21 mouse cellular contexts compared by ENCODE assay signal in genomic region chr5:72139619-72140018, GRCm38 (mm10).
"Had no signal": no experiment of that assay in that cellular context is flagged by ENCODE, and none has a peak within 500 bp of the region (broad histone marks: within the 10 kb centered on the region; RNA-seq: fewer than 3 reads in every experiment).

No protein-coding gene starts in this region.

- H3K4me3 ChIP-seq: kidney, embryonic 15.5 days; limb, embryonic 12.5 days; limb, embryonic 15.5 days; myocyte; neural tube, embryonic 13.5 days; stomach, embryonic 15.5 days had no signal

- H3K27me3 ChIP-seq: kidney, embryonic 15.5 days; limb, embryonic 12.5 days; limb, embryonic 15.5 days; neural tube, embryonic 13.5 days; stomach, embryonic 15.5 days had no signal

- H3K9me3 ChIP-seq: kidney, embryonic 15.5 days; limb, embryonic 12.5 days; limb, embryonic 15.5 days; neural tube, embryonic 13.5 days; stomach, embryonic 15.5 days had no signal

- H3K9ac ChIP-seq: kidney, embryonic 15.5 days; limb, embryonic 12.5 days; limb, embryonic 15.5 days; liver, embryonic 14.5 days; liver, postnatal 0 days; lung, embryonic 14.5 days; neural tube, embryonic 13.5 days; stomach, embryonic 15.5 days had no signal

- H3K4me2 ChIP-seq: kidney, embryonic 15.5 days; limb, embryonic 12.5 days; limb, embryonic 15.5 days; liver, embryonic 11.5 days; lung, embryonic 14.5 days; neural tube, embryonic 13.5 days; stomach, embryonic 15.5 days had no signal

- ATAC-seq: liver, postnatal 0 days; lung, postnatal 0 days had no signal

- H3K27ac ChIP-seq: kidney, embryonic 15.5 days; limb, embryonic 12.5 days; limb, embryonic 15.5 days; liver, embryonic 14.5 days; macrophage; neural tube, embryonic 13.5 days; stomach, embryonic 15.5 days had no signal

- H3K36me3 ChIP-seq: kidney, embryonic 15.5 days; limb, embryonic 12.5 days; limb, embryonic 15.5 days; neural tube, embryonic 13.5 days; stomach, embryonic 15.5 days had no signal

- H3K4me1 ChIP-seq: kidney, embryonic 15.5 days; limb, embryonic 12.5 days; limb, embryonic 15.5 days; neural tube, embryonic 13.5 days; stomach, embryonic 15.5 days had no signal

- DNase-seq: kidney, postnatal 10 days; kidney, postnatal 36 days; left cerebral cortex, postnatal 4 days; liver, postnatal 0 days; lung, embryonic 14.5 days; midbrain, embryonic 14.5 days; retina, postnatal 1 day; right cerebral cortex, postnatal 25 days; spleen, adult 18-20 months; thymus, adult 18-20 months; thymus, postnatal 36 days had no signal
